ENCODE assay signal across 9 mouse cellular contexts in genomic region chr11:21414911-21415381, GRCm38 (mm10). TPM values are rescaled to one million over a fixed set of nuclear protein-coding genes. Genes with fewer than 3 reads are reported as not detected.
DNase-seq lines count a peak whose midpoint lies in the region; ATAC-seq and TF ChIP-seq lines count a peak whose summit lies in the region.
"Had no signal": no experiment of that assay in that cellular context is flagged by ENCODE, and none has a peak within 500 bp of the region (broad histone marks: within the 10 kb centered on the region; RNA-seq: fewer than 3 reads in every experiment).

No protein-coding gene starts in this region.

- ATAC-seq in heart, embryonic 13.5 days (ENCODE audit: extremely low read depth, insufficient number of reproducible peaks, low FRiP score, low TSS enrichment), result no peak
- ATAC-seq in liver, postnatal 0 days, result peak; percentile 61

- H3K9me3 ChIP-seq in heart, embryonic 13.5 days, result no peaks in the 10 kb centered on the region
- H3K9me3 ChIP-seq in liver, postnatal 0 days (ENCODE audit: low read length), result no peaks in the 10 kb centered on the region

- TF ChIP-seq CTCF in liver, postnatal 0 days (IDR thresholded peaks at IDR 0.05; ENCODE audit: low read depth), result no peak

- H3K4me2 ChIP-seq in heart, embryonic 13.5 days, result peak overlapping the region; percentile 18
- H3K4me2 ChIP-seq in liver, postnatal 0 days (ENCODE audit: low read depth, low read length), result no peak overlapping the region

- peak overlapping the region; percentile 82 for H3K27ac ChIP-seq in heart, embryonic 13.5 days (replicated peaks)
- no peak overlapping the region for H3K27ac ChIP-seq in liver, postnatal 0 days (ENCODE audit: low read depth)

- H3K36me3 ChIP-seq in heart, embryonic 13.5 days, result no peaks in the 10 kb centered on the region
- H3K36me3 ChIP-seq in liver, postnatal 0 days (replicated peaks; ENCODE audit: insufficient read depth, low read length), result no peaks in the 10 kb centered on the region

- WGBS in heart, embryonic 13.5 days, result 26% methylated on average over 7 of the region's 7 CpGs
- 52% methylated on average over 7 of the region's 7 CpGs for WGBS in liver, postnatal 0 days (ENCODE audit: insufficient replicate concordance)

- no peaks in the 10 kb centered on the region for H3K27me3 ChIP-seq in heart, embryonic 13.5 days (replicated peaks)
- no peaks in the 10 kb centered on the region for H3K27me3 ChIP-seq in liver, postnatal 0 days (ENCODE audit: insufficient read depth, low read length)
- H3K27me3 ChIP-seq: CH12.LX had no signal

- TF ChIP-seq EP300 in liver, postnatal 0 days (IDR thresholded peaks at IDR 0.05; ENCODE audit: low read depth), result peak; percentile 43; the same call in 1 of the 2 replicates

- no peak overlapping the region for H3K4me3 ChIP-seq in heart, embryonic 13.5 days
- H3K4me3 ChIP-seq in liver, postnatal 0 days (ENCODE audit: low read depth, low read length), result no peak overlapping the region

- no peak overlapping the region for H3K9ac ChIP-seq in heart, embryonic 13.5 days
- H3K9ac ChIP-seq in liver, postnatal 0 days (replicated peaks), result no peak overlapping the region

- H3K4me1 ChIP-seq in heart, embryonic 13.5 days, result peaks cover 14% of the 10 kb centered on the region
- peaks cover 6% of the 10 kb centered on the region; the same call in 1 of the 2 replicates for H3K4me1 ChIP-seq in liver, postnatal 0 days (ENCODE audit: insufficient read depth)

- DNase-seq in gastrocnemius, postnatal 25 days, result peak; percentile 24
- DNase-seq in gastrocnemius, adult 18-20 months (ENCODE audit: low spot score), result no peak
- no peak for DNase-seq in liver, postnatal 0 days
- peak; percentile 43 for DNase-seq in testis, postnatal 10 days (ENCODE audit: low spot score)
- DNase-seq in adipocyte (ENCODE audit: low spot score), result no peak
- DNase-seq in B cell, adult 2 months, result no peak
- DNase-seq in adrenal gland, adult 2 months, result no peak

RNA-seq across cellular contexts. Expression of gene Ugp2, which starts 43.9 kb away (rescaled TPM):
- 100 to 1,000 TPM; 358 to 461 TPM for total RNA-seq in gastrocnemius, postnatal 25 days (2021)
- 100 to 1,000 TPM; 488 to 583 TPM for total RNA-seq in gastrocnemius, adult 18-20 months (2021)
- 168 and 181 TPM in 2 replicates for polyA plus RNA-seq in heart, embryonic 13.5 days (2015; fragmentation: Nextera tagmentation; extraction: Ambion mirVana)
- 88.1 and 92.9 TPM in 2 replicates for polyA plus RNA-seq in liver, postnatal 0 days (2015; fragmentation: Nextera tagmentation; extraction: Ambion mirVana)
- 10 to 100 TPM; 66.2 to 84.6 TPM for total RNA-seq in adrenal gland, adult 2 months (2021)
- polyA plus RNA-seq in adrenal gland, adult 2 months (2012; rRNA removed), result 0.60 and 1.1 TPM in 2 replicates

Comparison
In these comparisons a context has a peak if more than half of its experiments do, and no peak if none do; other contexts are left out.
1. DNase-seq: peak in gastrocnemius, postnatal 25 days (single experiment) and testis, postnatal 10 days (single experiment); none in gastrocnemius, adult 18-20 months (single experiment), liver, postnatal 0 days (single experiment), adipocyte (single experiment), B cell, adult 2 months (0 of 2) and adrenal gland, adult 2 months (single experiment).
2. RNA of gene Ugp2, which starts 43.9 kb away (total RNA-seq): 488 to 583 TPM in gastrocnemius, adult 18-20 months and 358 to 461 TPM in gastrocnemius, postnatal 25 days; 66.2 to 84.6 TPM in adrenal gland, adult 2 months; every median in the first group is over 4 times any median in the second.